Mouse (Mus musculus) lung, adult 2 months (tissue): Measurements from ENCODE around the gene Cgnl1. TPM values are rescaled to one million over a fixed set of nuclear protein-coding genes. Genes with fewer than 3 reads are reported as not detected.

Experiments used
- DNase-seq: peaks from one replicate; pipeline ENCODE4 v3.0.0; 2022
- H3K4me1 ChIP-seq: fragments of 200-500 bp; 2 replicates; pipeline ENCODE4 v1.6.1; 2011; ENCODE audit warnings: low read length; ENCODE audit not compliant: control insufficient read depth, insufficient read depth
- H3K4me3 ChIP-seq: fragments of 200-500 bp; replicated peaks from 2 replicates; pipeline ENCODE3; 2011; ENCODE audit warnings: low read depth, mild to moderate bottlenecking, control low read depth, low read length; ENCODE audit errors: extremely low read depth
- CTCF ChIP-seq: fragments of 200-500 bp; IDR thresholded peaks from 2 replicates; pipeline ENCODE4 v1.5.1; 2011; ENCODE audit warnings: mild to moderate bottlenecking, low read length, control low read depth; ENCODE audit not compliant: insufficient read depth
- POLR2A ChIP-seq: fragments of 200-500 bp; IDR thresholded peaks from 2 replicates; pipeline ENCODE4 v1.6.1; 2011; ENCODE audit warnings: low read depth, mild to moderate bottlenecking, control low read depth, low read length, borderline replicate concordance; ENCODE audit errors: extremely low read depth
- WGBS: fragments of 180-500 bp; shearing (Covaris S2); methylation state at CpG from one replicate; pipeline ENCODE4 v1.1.7; 2018; 5-methylcytosine and 5-hydroxymethylcytosine counted together
- polyA plus RNA-seq: library from polyadenylated mRNA; depleted of rRNA; stranded (reverse); fragments of >200 nt; gene quantifications from 2 replicates; pipeline ENCODE4 v1.2.3, GENCODE M21; 2012

The Cgnl1 gene
- polyA plus RNA-seq, 1 experiment, result 32.9 TPM

DNA sequence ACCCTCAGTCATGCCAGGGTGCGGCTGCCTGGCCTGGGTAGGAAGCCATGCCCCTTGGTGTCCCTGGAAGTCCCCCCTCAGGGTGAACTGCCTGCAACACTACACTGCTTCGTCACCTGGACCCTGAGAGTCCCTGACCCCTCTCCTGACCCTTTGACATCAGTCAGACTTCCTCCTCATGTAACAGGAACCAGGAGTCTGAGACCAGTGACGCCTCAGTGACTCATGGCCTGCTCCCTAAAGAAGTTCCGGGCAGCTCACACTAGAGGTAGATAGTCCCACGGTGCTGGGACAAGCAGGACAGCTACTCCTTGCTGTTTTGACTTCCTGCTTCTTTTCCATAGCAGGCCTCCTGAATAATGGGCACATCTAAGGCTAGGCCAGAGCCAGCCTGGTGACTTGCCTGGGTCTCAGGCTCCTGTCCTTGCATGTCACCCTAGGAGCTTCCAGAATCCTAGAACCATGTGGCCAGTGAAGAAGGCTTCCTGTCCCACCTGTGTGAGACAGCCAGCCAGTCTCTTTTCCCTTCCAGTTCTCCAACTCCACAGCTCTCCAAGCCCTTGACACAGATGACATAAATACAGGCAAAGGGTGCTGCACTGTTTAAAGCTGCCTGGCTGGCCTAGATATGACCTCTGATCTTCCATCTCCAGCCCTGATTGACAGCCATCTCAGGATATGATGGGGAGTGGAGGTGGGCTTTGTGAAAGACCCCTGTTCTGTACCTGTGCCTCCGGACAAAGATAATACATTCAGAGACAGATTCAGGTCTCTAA is 34.4 kb upstream of the Cgnl1 start:
- WGBS, result 71% methylated on average over 6 of the region's 6 CpGs
- Histone ChIP-seq H3K4me3 (no peak overlapping the region), H3K4me1 (no peaks in the 10 kb centered on the region)
- TF ChIP-seq CTCF (no peak), POLR2A (no peak)
- no peak for DNase-seq

GRCm38 (mm10) chr9:71804116-71804515 is 32.7 kb upstream of the Cgnl1 start:
- Histone ChIP-seq H3K4me1 (no peaks in the 10 kb centered on the region), H3K4me3 (no peak overlapping the region)
- TF ChIP-seq CTCF (no peak), POLR2A (no peak)
- 62% methylated on average over 6 of the region's 6 CpGs for WGBS
- DNase-seq, result no peak

DNA sequence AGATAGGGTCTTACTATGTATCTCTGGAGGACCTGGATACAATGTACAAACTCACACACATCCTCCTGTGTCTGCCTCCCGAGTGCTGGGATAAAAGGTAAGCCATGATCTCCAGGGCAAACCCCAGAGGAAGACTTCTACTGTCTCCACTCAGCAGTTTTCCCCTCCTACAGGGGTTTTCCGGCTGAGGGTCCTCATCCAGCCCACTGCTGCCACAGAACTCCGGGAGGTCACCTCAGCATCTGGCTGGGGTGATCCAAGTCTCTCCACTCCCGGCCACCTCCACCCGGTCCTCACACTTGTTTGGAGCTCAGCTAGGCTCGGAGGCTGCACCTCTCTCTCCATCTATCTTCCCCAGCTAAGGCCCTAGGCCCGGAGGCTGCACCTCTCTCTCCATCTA is 31.9 kb upstream of the Cgnl1 start:
- WGBS, result 73% methylated on average over 7 of the region's 7 CpGs
- Histone ChIP-seq H3K4me3 (no peak overlapping the region), H3K4me1 (no peaks in the 10 kb centered on the region)
- no peak for DNase-seq
- TF ChIP-seq POLR2A (no peak), CTCF (no peak)

- 91% methylated on average over 5 of the region's 5 CpGs for WGBS
- H3K4me1 ChIP-seq, result no peaks in the 10 kb centered on the region
- no peak for DNase-seq
- H3K4me3 ChIP-seq, result no peak overlapping the region
- TF ChIP-seq CTCF (no peak), POLR2A (no peak)
Measured at GRCm38 (mm10) chr9:71799598-71799997, 28.2 kb upstream of the Cgnl1 start.

- 53% methylated on average over 5 of the region's 5 CpGs for WGBS
- no peak for TF ChIP-seq POLR2A
- no peak for TF ChIP-seq CTCF
- Histone ChIP-seq H3K4me3 (no peak overlapping the region), H3K4me1 (no peaks in the 10 kb centered on the region)
- no peak for DNase-seq
Measured at GRCm38 (mm10) chr9:71798176-71798575, 26.8 kb upstream of the Cgnl1 start.

DNA sequence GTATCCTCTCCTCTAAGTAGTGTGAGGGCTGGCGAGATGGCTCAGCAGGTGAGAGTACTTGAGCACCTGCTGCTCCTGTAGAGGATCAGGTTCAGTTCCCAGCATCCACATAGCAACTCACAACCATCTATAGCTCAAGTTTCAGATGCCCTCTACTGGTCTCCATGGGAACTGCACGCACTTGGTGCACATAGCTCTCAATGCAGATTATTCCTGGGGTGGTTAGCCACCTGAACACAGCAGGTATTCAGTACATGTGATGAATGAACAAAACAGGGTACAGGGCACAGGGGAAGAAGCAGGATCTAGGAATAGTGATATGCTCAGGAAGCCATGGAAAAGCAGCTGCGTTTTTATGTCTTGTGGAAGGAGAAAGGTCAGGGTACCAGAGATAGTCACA is 6.0 kb upstream of the Cgnl1 start:
- WGBS, result 97% methylated on average over 3 of the region's 3 CpGs
- no peaks in the 10 kb centered on the region; the same call in 1 of the 2 replicates for H3K4me1 ChIP-seq
- no peak overlapping the region for H3K4me3 ChIP-seq
- DNase-seq, result no peak
- TF ChIP-seq POLR2A (no peak), CTCF (no peak)

GRCm38 (mm10) chr9:71776337-71776736 is 4.9 kb upstream of the Cgnl1 start:
- WGBS, result 63% methylated on average over 3 of the region's 3 CpGs

GRCm38 (mm10) chr9:71773563-71773962 is 2.2 kb upstream of the Cgnl1 start:
- Histone ChIP-seq H3K4me1 (peaks cover 10% of the 10 kb centered on the region), H3K4me3 (no peak overlapping the region)
- 43% methylated on average over 9 of the region's 9 CpGs for WGBS
- TF ChIP-seq POLR2A (no peak), CTCF (no peak)
- DNase-seq, result no peak

More at GRCm38 (mm10) chr9:71776337-71776736, 4.9 kb upstream of the Cgnl1 start:
- no peak overlapping the region for H3K4me3 ChIP-seq
- TF ChIP-seq POLR2A, result no peak
- TF ChIP-seq CTCF, result no peak
- DNase-seq, result no peak
- H3K4me1 ChIP-seq, result peaks cover 2% of the 10 kb centered on the region; the same call in 1 of the 2 replicates

DNA sequence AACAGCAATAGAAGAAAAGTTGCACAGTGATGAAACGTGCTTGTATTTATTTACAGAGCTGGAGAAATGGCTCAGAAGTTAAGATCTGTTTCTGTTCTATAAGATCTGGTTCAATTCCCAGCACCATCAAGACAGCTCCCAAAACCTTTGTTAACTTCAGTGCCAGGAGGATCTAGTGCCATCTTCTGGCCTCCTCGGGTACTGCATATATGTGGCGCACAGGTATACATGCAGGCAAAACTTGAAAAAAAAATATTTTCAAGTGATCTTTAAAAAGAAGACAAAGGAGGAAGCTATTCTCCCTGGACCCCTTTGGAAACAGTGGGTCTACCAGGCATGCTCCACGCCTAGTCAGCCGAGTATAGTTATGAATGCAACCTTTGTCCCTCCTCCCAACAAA is 936 bp upstream of the Cgnl1 start:
- DNase-seq, result peak; percentile 66
- WGBS, result 73% methylated on average over 5 of the region's 5 CpGs
- TF ChIP-seq POLR2A (no peak), CTCF (peak; percentile 61)

GRCm38 (mm10) chr9:71770484-71770883 is 918 bp downstream of the Cgnl1 start:
- TF ChIP-seq CTCF (no peak), POLR2A (no peak)
- 4% methylated on average over 10 of the region's 10 CpGs for WGBS
- H3K4me1 ChIP-seq, result peaks cover 13% of the 10 kb centered on the region
- no peak for DNase-seq
- peak overlapping the region; percentile 66 for H3K4me3 ChIP-seq

More for the DNA sequence above, 936 bp upstream of the Cgnl1 start:
- Histone ChIP-seq H3K4me3 (no peak overlapping the region), H3K4me1 (peaks cover 13% of the 10 kb centered on the region)
